Mouse (Mus musculus) intestine, embryonic 14.5 days (tissue): ENCODE results near the gene Agbl3. TPM values are rescaled to one million over a fixed set of nuclear protein-coding genes. Genes with fewer than 3 reads are reported as not detected.

ENCODE experiments used
- ATAC-seq: fragments of 200-750 bp; cut with Nextera tagmentation; replicated peaks from 2 replicates; pipeline ENCODE4 v1.8.0; 2017; ENCODE audit warnings: low read depth, moderate number of reproducible peaks, moderate TSS enrichment, moderate library complexity; ENCODE audit not compliant: low FRiP score, low TSS enrichment
- DNase-seq: peaks from one replicate; pipeline ENCODE4 v3.0.0-alpha.2; 2018; ENCODE audit warnings: low spot score
- H3K27ac ChIP-seq: fragments of 300-500 bp; sonication (generic); 2 replicates; pipeline ENCODE4 v1.5.1; 2014; ENCODE audit warnings: low read depth, mild to moderate bottlenecking, control low read depth
- H3K27me3 ChIP-seq: fragments of 300-500 bp; sonication (generic); replicated peaks from 2 replicates; pipeline ENCODE4 v1.6.1; 2014; ENCODE audit warnings: low read length, control low read depth; ENCODE audit not compliant: control insufficient read depth, insufficient read depth
- H3K36me3 ChIP-seq: fragments of 300-500 bp; sonication (generic); 2 replicates; pipeline ENCODE4 v1.6.1; 2014; ENCODE audit warnings: low read length, control low read depth; ENCODE audit not compliant: control insufficient read depth, insufficient read depth
- H3K4me1 ChIP-seq: fragments of 300-500 bp; sonication (generic); replicated peaks from 2 replicates; pipeline ENCODE4 v1.6.1; 2014; ENCODE audit warnings: low read length, control low read depth, mixed read lengths; ENCODE audit not compliant: control insufficient read depth, insufficient read depth
- H3K4me2 ChIP-seq: fragments of 300-500 bp; sonication (generic); 2 replicates; pipeline ENCODE4 v1.6.1; 2014; ENCODE audit warnings: low read length
- H3K4me3 ChIP-seq: fragments of 300-500 bp; sonication (generic); 2 replicates; pipeline ENCODE4 v1.5.1; 2014; ENCODE audit warnings: low read depth, low read length, control low read depth, mixed read lengths
- H3K9ac ChIP-seq: fragments of 300-500 bp; sonication (generic); 2 replicates; pipeline ENCODE4 v1.6.1; 2014; ENCODE audit warnings: mild to moderate bottlenecking, low read length
- H3K9me3 ChIP-seq: fragments of 300-500 bp; sonication (generic); 2 replicates; pipeline ENCODE4 v1.6.1; 2016; ENCODE audit warnings: low read length, control low read depth; ENCODE audit not compliant: control insufficient read depth
- WGBS: fragments of 180-500 bp; shearing (Covaris S2); extraction: QIAGEN DNeasy Blood & Tissue Kit; methylation state at CpG from one replicate; pipeline ENCODE4 v1.1.7; 2014; 5-methylcytosine and 5-hydroxymethylcytosine counted together
- polyA plus RNA-seq: library from polyadenylated mRNA; unstranded; fragments of >200 nt; fragmentation: Nextera tagmentation; extraction: Ambion mirVana; gene quantifications from 2 replicates; pipeline ENCODE4 v1.2.1, GENCODE M21; 2014

The Agbl3 gene
- polyA plus RNA-seq, 1 experiment from 2014 or later: 5.2 TPM

DNA sequence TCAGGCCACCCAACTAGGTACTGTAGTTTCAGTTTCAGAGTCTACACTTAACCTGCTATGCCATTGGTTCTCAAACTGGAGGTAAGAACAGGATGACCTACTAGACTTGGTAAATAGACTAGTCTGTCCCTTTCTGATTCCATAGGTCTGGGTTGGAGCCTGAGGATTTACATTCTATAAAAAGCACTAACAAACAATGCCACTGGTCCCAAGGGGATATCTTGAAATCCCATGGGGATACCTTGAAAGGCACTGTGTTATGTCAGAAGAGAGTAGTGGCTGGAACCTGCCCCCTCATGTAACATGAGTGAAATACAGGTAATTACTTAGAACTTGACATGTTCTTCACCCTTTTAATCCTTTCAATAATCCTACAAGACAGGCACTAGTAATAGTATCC lies 3.8 kb upstream of the Agbl3 start:
- Histone ChIP-seq H3K36me3 (peaks cover 31% of the 10 kb centered on the region), H3K4me3 (no peak overlapping the region), H3K9me3 (no peaks in the 10 kb centered on the region), H3K4me1 (no peaks in the 10 kb centered on the region), H3K27me3 (no peaks in the 10 kb centered on the region), H3K4me2 (no peak overlapping the region), H3K9ac (no peak overlapping the region), H3K27ac (no peak overlapping the region)
- no peak for ATAC-seq
- DNase-seq: no peak

DNA sequence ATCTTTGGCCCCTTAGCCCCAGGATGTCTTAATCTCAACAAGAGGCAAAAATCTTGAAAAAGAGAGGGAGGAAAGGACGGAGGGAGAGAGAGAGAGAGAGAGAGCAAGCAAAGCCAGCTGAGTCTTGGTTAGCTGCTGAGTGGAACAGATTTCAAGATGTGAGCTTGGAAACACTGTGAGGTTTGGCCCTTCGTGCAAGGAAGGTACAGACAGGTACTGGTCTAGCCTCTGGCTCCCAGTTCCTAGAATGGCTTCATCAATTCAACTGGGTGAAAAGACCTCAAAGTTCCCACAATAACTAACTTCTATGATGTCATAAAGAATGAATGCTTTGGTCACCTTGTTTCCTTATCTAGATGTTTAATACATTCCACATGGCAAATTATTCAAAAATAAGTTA lies 3.1 kb upstream of the Agbl3 start:
- Histone ChIP-seq H3K4me2 (no peak overlapping the region), H3K9me3 (no peaks in the 10 kb centered on the region), H3K27me3 (no peaks in the 10 kb centered on the region), H3K9ac (no peak overlapping the region), H3K4me1 (no peaks in the 10 kb centered on the region), H3K36me3 (peaks cover 25% of the 10 kb centered on the region), H3K27ac (no peak overlapping the region), H3K4me3 (no peak overlapping the region)
- WGBS: 89% methylated on average over 2 of the region's 2 CpGs
- no peak for DNase-seq
- ATAC-seq: no peak

GRCm38 (mm10) chr6:34777981-34778668 lies 2.1 kb upstream of the Agbl3 start:
- no peaks in the 10 kb centered on the region for H3K27me3 ChIP-seq
- ATAC-seq (no peak), DNase-seq (no peak)
- H3K4me2 ChIP-seq: no peak overlapping the region
- H3K4me1 ChIP-seq: no peaks in the 10 kb centered on the region
- WGBS: 76% methylated on average over 10 of the region's 10 CpGs
- no peak overlapping the region for H3K9ac ChIP-seq
- H3K9me3 ChIP-seq: no peaks in the 10 kb centered on the region
- no peak overlapping the region for H3K4me3 ChIP-seq
- H3K27ac ChIP-seq: no peak overlapping the region
- peaks cover 19% of the 10 kb centered on the region for H3K36me3 ChIP-seq

- DNase-seq (no peak), ATAC-seq (no peak)
- peaks cover 9% of the 10 kb centered on the region; the same call in 1 of the 2 replicates for H3K36me3 ChIP-seq
- no peaks in the 10 kb centered on the region for H3K9me3 ChIP-seq
- 2% methylated on average over 13 of the region's 13 CpGs for WGBS
- H3K4me1 ChIP-seq: no peaks in the 10 kb centered on the region
- H3K27me3 ChIP-seq: no peaks in the 10 kb centered on the region
- H3K9ac ChIP-seq: peak overlapping the region; percentile 94
- peak overlapping the region; percentile 67 for H3K4me3 ChIP-seq
- H3K4me2 ChIP-seq: peak overlapping the region; percentile 74
- peak overlapping the region; percentile 99 for H3K27ac ChIP-seq
These were observed 684 bp downstream of the Agbl3 start for GRCm38 (mm10) chr6:34780943-34781289.

DNA sequence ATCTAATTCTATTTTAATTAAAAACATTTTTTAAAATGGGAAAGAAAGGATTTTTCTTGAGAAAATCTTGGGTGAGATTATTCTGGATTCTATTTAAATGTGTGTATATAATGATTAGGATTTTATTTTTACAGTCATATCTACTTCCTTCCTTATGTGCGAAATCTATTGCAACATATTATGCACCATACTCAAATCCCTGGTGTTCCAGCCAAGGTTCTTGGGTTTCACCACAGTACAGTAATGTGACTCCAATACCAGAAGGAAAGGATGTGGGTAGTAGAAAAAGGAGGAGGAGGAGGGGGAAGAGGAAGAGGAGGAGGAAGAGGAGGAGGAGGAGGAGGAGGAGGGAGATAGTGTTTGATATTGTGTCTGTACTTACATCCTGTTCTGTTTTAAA lies 2.3 kb downstream of the Agbl3 start:
- Histone ChIP-seq H3K4me3 (no peak overlapping the region), H3K9ac (no peak overlapping the region), H3K9me3 (no peaks in the 10 kb centered on the region), H3K36me3 (0 out of 2 replicates have a peak, but pooled peaks cover 5% of the 10 kb centered on the region), H3K4me1 (no peaks in the 10 kb centered on the region), H3K27ac (no peak overlapping the region), H3K27me3 (no peaks in the 10 kb centered on the region), H3K4me2 (no peak overlapping the region)
- 94% methylated on average over 1 of the region's 1 CpGs for WGBS
- ATAC-seq: no peak
- DNase-seq: no peak

GRCm38 (mm10) chr6:34796881-34797280 lies 16.6 kb downstream of the Agbl3 start:
- ATAC-seq (no peak), DNase-seq (no peak)
- WGBS: 83% methylated on average over 3 of the region's 3 CpGs
- no peaks in the 10 kb centered on the region for H3K9me3 ChIP-seq
- H3K4me3 ChIP-seq: no peak overlapping the region
- no peaks in the 10 kb centered on the region for H3K27me3 ChIP-seq
- H3K4me2 ChIP-seq: no peak overlapping the region
- H3K9ac ChIP-seq: no peak overlapping the region
- H3K27ac ChIP-seq: no peak overlapping the region
- no peaks in the 10 kb centered on the region for H3K4me1 ChIP-seq
- no peaks in the 10 kb centered on the region for H3K36me3 ChIP-seq

GRCm38 (mm10) chr6:34797887-34798286 lies 17.7 kb downstream of the Agbl3 start:
- Histone ChIP-seq H3K4me2 (no peak overlapping the region), H3K27me3 (no peaks in the 10 kb centered on the region), H3K27ac (no peak overlapping the region), H3K4me3 (no peak overlapping the region), H3K4me1 (no peaks in the 10 kb centered on the region), H3K9ac (no peak overlapping the region), H3K36me3 (no peaks in the 10 kb centered on the region), H3K9me3 (no peaks in the 10 kb centered on the region)
- ATAC-seq (no peak), DNase-seq (no peak)
- 68% methylated on average over 3 of the region's 3 CpGs for WGBS

GRCm38 (mm10) chr6:34805582-34805981 lies 25.4 kb downstream of the Agbl3 start:
- H3K27ac ChIP-seq: no peak overlapping the region

DNA sequence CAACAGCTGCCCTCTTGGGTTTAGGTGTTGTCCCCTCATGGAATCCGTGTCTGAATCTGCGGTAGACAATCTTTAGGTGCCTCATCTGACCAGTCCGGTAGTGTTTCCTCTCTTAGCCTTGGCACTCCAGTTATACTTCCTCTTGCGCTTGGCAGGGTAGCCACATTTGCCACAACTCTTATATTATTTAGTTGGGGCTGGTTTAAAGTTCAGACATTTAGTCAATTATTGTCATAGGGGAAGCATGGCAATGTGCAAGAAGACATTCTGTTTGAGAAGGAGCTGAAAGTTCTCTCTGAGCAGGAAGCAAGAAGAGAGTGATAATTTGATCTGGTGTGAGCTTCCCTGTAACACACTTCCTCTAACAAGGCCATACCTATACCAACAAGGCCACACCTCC lies 30.4 kb downstream of the Agbl3 start:
- Histone ChIP-seq H3K4me1 (no peaks in the 10 kb centered on the region), H3K4me2 (no peak overlapping the region), H3K4me3 (no peak overlapping the region), H3K9ac (no peak overlapping the region), H3K9me3 (no peaks in the 10 kb centered on the region), H3K27me3 (no peaks in the 10 kb centered on the region), H3K27ac (no peak overlapping the region), H3K36me3 (no peaks in the 10 kb centered on the region)
- no peak for DNase-seq
- ATAC-seq: no peak
- WGBS: 92% methylated on average over 4 of the region's 4 CpGs

More at GRCm38 (mm10) chr6:34805582-34805981, 25.4 kb downstream of the Agbl3 start:
- no peak for ATAC-seq
- H3K4me1 ChIP-seq: no peaks in the 10 kb centered on the region
- no peaks in the 10 kb centered on the region for H3K36me3 ChIP-seq
- no peak for DNase-seq
- no peaks in the 10 kb centered on the region for H3K9me3 ChIP-seq
- H3K9ac ChIP-seq: no peak overlapping the region
- H3K4me3 ChIP-seq: no peak overlapping the region
- H3K4me2 ChIP-seq: no peak overlapping the region
- H3K27me3 ChIP-seq: no peaks in the 10 kb centered on the region
- WGBS: 70% methylated on average over 2 of the region's 2 CpGs
